Mouse (Mus musculus) kidney, adult 9 months (tissue): ENCODE data around the gene Cldn20.

Experiments
- DNase-seq: peaks from one replicate; pipeline ENCODE4 v3.0.0; 2022

Cldn20 gene

DNA sequence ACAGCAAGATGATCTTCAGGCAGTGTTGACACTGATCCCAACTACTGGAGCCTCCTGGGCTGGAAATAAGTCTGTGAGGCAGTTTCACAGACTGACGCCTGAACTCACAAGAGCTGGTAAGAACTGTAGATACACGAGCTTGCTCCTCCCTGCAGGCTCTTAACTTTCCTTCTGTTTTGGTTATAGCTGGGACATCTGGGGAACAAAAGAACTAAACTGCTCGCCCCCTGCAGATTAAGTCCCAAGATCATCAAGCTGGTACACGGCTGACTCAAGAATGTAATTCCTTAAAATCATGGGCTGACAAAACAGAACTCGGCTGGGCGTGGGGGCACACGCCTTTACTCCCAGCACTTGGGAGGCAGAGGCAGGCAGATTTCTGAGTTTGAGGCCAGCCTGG, 1.8 kb upstream of the Cldn20 start:
- DNase-seq, result no peak

DNA sequence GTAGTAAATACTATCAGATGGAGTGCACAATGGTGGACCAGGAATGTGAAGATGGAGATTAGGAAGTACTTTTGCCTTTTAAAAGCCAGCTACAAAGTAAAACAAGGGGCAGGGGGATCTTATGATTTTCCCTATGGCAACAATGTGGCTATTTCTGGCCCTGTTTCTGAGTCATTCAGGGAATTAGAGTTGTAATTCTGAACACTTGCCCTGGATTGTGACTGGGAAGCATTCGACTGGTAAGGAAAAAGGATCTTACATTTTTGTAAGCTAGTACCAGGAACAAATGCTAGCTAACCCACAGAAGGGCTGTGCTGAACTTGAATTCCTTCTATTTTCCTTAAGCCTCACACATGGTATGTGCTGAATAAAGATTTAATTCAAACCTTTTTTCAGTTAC, 713 bp upstream of the Cldn20 start:
- no peak for DNase-seq

DNA sequence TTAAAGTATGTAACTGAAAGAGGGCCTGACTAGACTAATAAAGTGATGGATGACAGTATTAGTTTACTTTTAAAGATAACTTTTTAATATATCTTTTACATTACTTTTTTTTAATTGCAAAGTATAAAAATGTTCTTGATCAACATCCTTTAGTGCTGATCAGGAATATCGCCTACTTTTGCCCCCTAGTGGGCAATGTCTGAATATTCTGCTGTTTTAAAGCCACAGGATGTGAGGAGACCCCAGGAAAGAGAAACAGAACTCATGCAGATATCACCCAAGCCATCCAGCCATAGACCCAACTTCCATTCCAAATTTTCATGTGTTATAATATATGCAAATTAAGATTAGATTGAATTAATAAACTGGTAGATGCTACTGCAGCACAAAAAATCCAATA, 1.1 kb downstream of the Cldn20 start:
- DNase-seq, result no peak

DNA sequence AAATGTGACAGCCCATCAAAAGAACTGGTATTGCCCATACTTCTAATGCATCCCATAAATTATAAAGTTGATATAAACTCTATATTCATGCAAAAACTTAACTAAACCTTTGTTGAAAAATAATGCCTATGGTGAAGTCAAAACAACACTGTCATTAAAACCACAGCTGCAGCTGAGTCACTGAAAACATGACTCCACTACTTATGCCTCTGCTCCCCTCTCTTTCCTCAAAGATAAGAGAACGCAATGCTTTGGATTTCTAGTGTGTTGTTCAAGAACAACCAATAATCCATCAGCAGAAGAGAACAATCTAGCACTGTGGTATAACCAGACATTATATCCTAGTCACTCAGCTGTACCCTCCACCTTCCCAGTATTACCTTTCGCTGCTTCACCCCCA, 8.0 kb downstream of the Cldn20 start:
- no peak for DNase-seq

DNA sequence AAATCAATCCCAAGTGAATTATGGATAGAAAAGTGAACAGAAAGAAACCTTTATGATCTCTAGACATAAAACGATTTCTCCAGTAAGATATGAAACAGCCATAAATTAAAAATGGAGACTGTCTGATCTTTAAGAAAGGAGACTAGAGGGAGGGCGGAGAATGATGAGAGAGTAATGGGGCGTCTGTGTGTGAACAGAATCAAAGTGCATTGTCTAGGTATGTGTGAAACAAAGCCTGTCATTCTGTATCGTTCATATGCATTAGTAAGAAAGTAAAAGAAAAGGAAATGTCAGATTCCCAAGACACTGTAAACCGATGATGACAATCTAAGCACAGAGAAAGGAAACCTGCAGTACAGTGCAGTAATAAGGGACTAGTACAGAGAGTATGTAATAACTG, 8.7 kb downstream of the Cldn20 start:
- no peak for DNase-seq

DNA sequence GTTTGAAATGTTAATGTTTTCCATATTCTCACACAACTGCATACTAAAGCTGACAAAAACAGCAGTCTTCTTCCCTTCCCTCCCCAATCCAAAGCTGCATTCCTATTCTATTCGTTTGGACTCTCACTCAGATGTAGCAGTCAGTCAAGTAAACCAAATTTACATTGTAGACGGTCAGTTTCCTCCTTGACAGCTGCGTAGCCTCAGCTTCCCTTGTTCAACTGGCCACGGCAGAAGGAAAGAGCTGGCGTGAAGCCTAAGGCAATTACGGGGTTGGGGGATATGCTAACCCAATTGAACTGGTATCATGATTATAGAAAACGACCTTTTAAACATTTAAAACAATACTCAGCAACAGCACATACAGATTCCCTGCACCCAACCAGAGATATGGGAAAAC, 15.4 kb downstream of the Cldn20 start:
- DNase-seq, result no peak

DNA sequence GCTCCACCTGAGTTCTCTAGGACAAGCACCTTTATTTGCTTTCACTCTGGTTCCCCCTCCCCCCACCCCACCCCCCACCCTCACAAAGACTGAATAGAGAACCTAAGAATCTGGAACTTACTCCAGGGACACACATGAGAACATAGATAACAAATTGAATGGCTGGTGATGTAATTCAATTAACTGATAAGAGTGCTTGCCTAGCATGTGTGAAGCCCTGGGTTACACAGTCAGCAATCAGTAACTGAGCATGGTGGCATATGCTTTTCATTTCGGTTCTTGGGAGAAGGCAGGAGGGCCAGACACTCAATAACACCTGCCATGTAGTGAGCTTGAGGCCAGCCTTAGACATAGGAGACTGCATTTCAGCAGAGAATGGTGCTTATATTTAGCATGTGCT, 23.9 kb downstream of the Cldn20 start:
- no peak for DNase-seq

DNA sequence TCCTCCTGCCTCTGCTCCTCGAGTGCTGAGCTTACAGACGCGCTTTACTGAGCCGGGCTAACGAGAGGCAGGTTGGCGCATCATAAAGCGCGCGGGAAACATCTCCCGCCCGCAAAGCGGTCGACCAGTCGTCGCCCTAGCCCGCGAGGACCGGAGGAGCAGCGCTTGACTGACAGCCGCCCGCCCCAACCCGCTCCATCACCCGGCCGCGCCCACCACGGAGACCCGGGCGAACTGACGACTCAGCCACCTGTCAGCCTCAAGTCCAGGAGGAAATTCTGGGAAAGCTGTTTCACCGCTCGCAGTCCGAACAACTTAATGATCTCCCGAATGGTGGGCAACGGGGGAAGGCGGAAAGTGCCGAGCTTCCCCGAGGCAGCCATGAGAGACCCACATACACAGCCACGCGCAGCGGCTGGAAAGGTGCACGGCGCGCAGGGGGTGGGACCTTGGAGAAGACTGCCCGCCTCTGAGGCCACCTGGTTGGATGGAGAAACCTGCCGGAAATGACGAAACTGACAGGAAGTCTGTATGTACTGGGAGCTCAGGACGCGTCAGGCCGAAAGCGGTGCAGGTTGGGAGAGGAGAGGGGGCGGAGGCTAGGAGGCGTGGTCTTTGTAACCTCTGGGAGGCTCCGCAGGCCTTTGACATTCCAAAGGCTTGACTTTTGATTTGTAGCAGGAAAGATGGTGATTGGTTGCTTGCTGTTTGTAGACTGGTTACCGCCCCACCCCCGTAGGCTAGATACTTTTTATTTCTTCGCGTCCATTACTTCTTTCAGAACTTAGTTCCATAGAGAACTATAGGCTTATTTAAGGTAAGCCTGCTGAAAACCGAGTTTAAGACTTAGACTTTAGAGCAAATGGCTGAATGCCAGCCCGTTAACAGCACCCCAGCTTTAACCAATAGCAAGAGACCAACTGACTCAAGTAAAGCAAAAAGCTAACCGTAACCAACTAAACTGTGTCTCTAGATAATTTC, 25.3 kb downstream of the Cldn20 start, which contains the start of gene Tfb1m:
TSS of gene Tfb1m (minus strand) at position 451 of the 981 bp plus-strand sequence.
- DNase-seq, result peak; percentile 99

DNA sequence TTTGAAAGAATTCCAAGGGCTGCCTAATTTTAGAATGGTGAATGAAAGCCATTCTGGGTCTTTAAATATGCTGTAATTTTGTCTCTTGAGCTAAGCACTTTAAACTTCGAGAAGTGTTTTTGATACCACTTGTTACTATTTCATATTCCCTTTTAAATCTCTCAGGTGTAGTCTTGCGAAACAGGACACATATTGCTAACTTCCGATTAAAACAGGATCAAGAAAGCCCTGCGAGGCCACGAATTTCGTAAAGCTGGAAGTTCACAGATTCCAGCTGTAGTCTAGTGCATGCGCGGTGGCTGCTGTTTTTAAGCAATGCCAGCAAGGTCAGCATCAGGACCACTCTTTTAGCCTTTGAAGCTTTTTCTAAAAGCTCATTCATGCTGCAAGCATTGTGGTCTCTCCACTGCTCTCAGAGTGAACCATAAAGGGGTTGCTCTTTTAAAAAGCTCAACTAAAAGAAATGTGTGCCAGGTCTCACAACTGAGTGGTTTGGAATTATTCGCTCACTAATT, 26.1 kb downstream of the Cldn20 start:
- DNase-seq, result no peak

DNA sequence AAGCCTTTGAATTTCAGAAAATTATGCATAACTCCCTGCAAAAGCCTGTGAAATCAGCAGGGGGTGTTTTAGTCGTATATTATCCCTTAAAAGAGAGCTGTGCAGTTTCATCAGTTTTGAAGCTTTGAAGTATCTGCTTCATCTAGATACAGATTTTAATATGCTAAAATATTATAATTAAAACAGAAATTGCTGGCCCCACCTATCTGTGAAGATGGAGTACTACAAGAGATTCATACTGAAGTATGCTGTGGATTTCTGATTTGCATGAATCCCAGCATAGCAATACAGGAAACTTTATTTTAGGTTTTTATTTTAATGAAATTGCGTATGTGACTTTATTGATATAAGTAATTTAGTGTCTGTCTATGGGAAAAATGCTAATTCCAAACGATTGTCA, 28.2 kb downstream of the Cldn20 start:
- DNase-seq, result peak; percentile 33

DNA sequence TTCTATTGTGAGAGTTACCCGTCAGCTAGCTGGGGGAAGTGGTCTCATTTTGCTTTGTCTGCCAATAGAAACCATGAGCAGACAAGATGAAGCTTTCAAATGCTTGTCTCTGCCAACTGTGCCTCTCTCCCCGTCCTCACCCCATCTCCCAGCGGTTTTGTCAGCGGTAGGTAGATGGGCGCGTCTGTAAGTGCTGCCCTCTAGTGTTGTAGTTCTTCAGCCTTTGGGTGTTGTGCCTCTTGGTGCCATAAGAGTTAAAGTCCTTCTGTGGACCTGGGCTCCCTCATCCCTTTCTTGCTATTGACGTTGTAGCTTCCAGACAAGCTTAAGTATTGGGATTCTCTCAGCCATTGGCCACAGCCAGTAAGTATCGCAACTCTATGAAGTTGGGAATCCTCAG, 30.1 kb downstream of the Cldn20 start:
- DNase-seq, result no peak

DNA sequence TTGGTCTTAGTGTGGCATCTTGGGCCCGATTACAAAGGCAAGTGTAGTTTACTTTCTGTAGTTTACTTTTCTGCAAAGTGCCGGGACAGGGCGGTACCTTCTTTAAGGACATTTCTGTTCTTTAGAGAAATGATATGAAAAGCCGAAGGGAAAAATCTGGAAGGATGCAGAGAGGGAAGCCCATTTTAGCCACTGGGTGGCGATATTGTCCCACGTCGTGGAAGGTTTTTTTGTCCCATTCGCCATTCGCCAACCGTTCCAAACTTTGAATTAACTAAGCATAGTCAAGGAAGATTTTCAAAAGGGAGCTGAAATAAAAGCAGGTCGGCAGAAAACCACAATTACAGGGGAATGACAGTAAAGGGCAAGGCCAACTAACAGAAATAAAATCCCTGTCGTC, 38.5 kb downstream of the Cldn20 start:
- DNase-seq, result peak; percentile 67
